Mouse (Mus musculus) erythroblast, embryonic 14.5 days (primary cell): Measurements from ENCODE around the gene Ylpm1.

Source experiments
- GATA1 ChIP-seq: IDR thresholded peaks from 2 replicates; pipeline ENCODE4 v1.6.1; 2012; ENCODE audit warnings: low read length, inconsistent platforms, mixed read lengths
- TAL1 ChIP-seq: IDR thresholded peaks from 3 replicates; pipeline ENCODE4 v1.6.1; 2012; ENCODE audit warnings: low read length, inconsistent platforms, mixed read lengths

DNA sequence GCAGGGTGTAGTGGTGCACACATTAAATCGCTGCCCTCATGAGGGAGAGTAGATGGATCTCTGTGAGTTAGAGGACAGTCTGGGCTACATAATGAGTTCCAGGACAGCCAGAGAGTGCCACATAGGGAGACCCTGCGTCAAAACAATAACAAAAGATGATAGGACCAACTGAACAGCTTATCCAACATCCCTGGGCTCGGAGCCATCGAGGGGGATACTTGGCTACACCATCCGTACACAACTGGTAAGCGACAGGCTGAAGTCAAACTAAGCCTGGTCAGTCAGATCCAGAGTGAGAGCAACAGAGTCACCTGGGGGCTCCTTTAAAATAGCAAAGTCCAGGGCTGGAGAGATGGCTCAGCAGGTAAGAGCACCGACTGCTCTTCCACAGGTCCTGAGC lies 99.7 kb downstream of the Ylpm1 start:
- TF ChIP-seq TAL1 (no peak), GATA1 (no peak)
